Mouse (Mus musculus) adrenal gland, postnatal 36 days (tissue): ENCODE measurements at regions not wholly inside any gene's neighbourhood (a gene's known extent, or its start where the extent isn't known, plus 50 kb on each side); places are given as distances from the start of the nearest gene placed in this dataset.

Experiments
- DNase-seq, 2 experiments: peaks; one replicate each; pipeline ENCODE4 v3.0.0; 2021; ENCODE audit warnings: mixed read lengths in 1 of 2

GRCm38 (mm10) chr6:12140596-12140995 is 233.0 kb downstream of the Phf14 start:
- DNase-seq, result peak; percentile 26 to 53

- no peak for DNase-seq
These were observed 237.6 kb downstream of the Phf14 start for GRCm38 (mm10) chr6:12145216-12145615.

DNA sequence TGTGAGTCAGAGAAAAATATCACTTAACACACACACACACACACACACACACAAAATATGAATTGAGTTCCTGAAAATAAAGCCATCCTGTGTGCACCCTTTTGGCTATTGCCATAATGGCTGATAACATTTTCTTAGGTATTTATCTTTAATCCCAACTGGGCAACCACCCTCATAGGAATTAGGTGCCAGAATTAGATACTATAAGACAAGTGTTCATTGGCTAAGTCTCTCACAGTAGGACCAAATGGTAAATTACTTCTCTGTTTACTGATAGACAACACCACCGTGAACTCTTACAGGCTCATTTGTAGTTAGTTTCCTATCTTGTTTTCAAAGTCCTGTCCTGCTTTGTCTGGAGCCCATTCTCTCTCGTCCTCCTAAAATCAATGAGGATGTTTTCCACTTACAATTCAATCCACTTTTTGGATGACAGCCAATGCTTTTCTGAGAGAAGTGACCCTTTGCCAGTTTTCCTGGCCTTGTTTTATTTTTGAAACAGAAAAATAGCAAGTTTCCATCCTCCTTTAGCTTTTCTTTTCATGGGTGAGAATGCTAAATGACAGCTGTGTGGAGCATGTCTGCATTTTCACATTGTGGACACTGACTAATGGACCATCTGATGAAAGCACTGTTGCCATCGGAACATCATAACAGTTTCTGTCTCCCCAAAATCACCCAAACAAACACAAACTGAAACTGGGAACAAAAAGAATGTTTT is 243.2 kb downstream of the Phf14 start:
- no peak for DNase-seq

GRCm38 (mm10) chr6:12163971-12164370 is 256.4 kb downstream of the Phf14 start:
- no peak for DNase-seq

- DNase-seq, result no peak
These were observed 260.9 kb downstream of the Phf14 start for GRCm38 (mm10) chr6:12168533-12168932.

GRCm38 (mm10) chr6:12169431-12169830 is 261.8 kb downstream of the Phf14 start:
- no peak for DNase-seq

DNA sequence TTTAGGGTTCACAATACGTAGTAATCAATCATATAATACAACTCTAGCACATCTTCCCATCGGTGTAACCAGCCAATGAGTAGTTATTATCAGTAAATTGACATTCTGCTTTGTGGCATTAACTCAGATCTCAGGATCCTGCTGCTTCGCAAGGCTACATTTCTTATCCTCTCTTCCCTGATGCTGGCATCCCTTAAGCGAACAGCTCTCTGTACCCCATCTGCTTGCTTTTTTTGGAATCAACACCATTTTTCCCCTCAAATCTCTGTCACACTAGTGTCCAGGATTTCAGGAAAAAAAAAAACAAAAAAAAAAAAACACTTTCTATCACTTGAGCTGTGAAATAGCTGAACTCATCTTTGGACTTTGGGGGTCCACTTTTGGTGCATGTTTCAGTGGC is 263.1 kb downstream of the Phf14 start:
- DNase-seq, result no peak

- no peak for DNase-seq
These were observed 263.6 kb downstream of the Phf14 start for GRCm38 (mm10) chr6:12171189-12171588.

DNA sequence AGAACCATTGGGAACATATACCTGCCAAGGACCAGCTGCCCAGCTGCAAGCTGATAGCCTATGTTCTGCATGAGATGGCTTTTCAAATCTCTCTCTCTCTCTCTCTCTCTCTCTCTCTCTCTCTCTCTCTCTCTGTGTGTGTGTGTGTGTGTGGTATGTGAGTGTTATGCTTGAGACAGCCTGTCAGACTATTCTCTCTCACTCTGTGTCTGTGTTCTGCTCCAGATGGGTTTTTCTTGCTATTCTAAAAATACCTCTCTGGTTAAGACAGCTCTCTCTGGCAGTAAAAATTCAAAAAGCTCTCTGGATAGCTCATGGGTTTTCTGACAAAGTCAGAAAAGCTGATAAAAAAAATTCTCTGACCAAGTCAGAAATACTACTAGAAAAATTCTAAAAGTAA is 270.4 kb downstream of the Phf14 start:
- no peak for DNase-seq

GRCm38 (mm10) chr6:12180951-12181350 is 273.3 kb downstream of the Phf14 start:
- DNase-seq, result peak; percentile 48 to 70

GRCm38 (mm10) chr6:12210190-12210589 is 302.6 kb downstream of the Phf14 start:
- DNase-seq, result no peak

DNA sequence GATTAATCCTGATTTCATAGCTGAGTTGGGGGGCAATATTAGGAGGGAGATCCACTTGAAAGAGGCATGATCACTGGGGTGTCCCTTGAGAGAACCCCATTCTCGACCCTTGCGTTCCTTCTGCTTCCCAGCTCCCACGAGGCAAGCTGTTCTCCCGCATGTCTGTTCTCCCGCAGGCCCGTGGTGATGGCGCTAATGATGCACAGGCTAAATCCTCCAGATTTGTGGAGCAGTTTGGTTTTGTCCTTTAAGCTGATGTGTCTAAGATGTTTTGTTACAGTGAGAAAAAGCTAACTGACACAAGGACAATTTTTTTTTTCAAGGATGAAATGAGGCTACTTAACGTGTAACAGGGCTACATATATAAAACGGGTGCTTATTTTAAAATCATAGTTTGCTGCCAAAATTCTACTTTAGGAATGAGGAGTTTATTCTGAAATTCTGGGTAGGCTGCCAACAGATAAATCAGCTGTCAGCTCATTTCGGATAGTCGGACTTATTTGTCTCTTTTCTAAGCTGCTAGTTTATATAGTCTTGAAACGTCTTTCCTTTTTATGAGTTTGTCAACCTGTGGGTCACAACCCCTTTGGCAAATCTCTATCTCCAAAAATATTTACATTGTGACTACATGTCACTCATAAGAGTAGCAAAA is 307.0 kb downstream of the Phf14 start:
- no peak for DNase-seq

GRCm38 (mm10) chr6:12215178-12215553 is 307.6 kb downstream of the Phf14 start:
- no peak for DNase-seq

DNA sequence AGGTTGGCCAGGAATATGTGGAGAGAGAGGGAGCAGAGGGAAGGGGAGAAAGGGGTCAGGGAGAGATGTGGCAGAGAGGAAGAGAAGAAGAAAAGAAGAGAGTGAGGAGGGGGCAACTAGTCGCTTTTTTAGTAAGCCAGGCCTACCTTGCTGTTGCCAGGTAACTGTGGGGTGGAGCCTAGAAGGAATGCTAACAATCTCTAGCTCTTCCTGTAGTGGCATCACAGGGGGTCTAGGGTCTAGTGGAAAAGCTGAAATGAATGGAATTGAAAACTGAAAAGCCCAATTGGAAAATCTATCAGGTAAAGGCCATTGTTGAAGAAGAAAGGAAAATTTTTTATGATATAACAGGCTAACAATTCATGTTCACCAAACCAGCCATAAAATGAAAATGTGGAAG is 336.5 kb downstream of the Phf14 start:
- DNase-seq, result no peak

DNA sequence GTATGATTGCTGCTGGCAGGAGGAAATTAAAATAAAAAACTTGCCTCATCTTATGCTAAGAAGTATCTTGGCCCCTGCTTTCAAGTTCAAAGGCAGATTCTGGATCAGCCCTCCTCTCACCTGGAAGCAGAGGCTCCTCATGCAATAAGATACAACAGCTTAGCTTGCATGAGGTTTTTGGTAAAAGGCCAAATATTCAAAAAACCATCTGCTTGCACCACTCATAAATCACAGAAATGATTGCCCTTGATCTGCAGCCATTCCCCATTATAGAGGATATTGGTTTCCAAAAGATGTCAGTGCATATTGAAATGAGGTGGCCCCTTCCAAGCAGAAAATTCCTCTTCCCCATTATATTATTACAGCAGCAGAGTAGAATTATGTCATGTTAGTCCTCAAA is 340.4 kb downstream of the Phf14 start:
- no peak for DNase-seq

DNA sequence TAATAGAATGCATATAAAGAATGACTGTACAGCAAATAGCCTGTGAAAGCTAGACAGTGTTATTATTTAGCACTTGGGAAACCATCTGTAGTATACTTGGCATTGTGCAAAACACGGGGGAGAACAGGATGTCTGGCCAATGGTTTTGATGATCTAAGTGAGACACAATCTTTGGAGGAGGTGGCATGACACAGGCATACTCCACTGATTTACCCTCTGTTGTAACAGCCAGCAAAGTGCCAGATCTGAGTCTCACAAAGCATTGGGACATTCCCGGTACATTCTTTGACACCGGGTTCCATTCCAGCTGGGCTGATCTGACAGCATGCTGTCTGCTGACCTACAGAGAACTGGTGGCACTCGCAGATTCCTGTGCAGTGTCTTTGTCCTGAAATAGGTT is 341.0 kb downstream of the Phf14 start:
- no peak for DNase-seq

- no peak for DNase-seq
These were observed 346.9 kb downstream of the Phf14 start for GRCm38 (mm10) chr6:12254507-12254906.

DNA sequence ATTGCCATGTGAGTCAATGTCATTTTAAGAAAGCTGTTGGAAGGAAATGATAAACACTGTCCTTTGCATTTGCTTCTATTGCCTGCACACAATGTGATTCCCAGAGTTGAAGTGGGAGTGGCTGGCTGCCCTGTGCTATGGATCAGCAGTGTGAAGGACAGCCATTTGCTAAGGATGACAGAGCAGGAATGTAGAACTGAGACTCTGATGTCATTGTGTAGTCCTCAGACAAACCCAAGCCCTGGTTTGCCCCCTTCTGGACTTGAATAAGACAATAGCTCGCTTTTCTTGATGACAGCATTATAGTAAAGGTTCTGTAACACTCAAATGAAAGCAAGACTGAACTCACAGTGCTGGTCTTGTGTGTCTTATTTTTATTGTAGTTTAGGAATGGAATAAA is 347.8 kb downstream of the Phf14 start:
- peak; percentile 13 to 15 for DNase-seq

- DNase-seq, result no peak
These were observed 350.7 kb downstream of the Phf14 start for GRCm38 (mm10) chr6:12258273-12258672.

DNA sequence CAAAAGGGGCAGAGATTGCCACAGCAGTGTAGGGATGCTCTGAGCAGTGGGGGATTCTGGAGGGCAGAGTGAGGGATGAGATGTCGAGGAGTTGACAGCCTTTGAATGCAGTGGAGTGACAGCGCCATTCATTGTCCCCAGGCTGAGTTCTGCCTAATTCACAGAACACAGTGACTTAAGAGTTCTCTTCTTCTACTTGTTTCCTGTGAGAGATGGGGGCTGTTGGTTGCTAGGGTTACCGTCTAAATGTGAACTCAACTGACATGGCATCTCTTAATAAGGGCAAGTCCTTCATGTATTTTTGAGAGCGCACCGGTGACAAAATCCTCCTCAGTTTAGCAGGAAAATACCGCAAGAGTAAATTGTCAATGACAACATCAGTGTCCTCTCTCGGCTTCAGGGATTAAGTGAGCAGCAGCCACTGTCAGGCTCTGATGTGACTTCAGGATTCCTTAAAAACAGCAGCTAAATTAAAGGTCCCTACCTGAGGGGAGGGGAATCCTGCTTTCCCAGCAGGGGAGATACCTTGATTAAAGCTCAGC is 351.4 kb downstream of the Phf14 start:
- DNase-seq, result no peak

DNA sequence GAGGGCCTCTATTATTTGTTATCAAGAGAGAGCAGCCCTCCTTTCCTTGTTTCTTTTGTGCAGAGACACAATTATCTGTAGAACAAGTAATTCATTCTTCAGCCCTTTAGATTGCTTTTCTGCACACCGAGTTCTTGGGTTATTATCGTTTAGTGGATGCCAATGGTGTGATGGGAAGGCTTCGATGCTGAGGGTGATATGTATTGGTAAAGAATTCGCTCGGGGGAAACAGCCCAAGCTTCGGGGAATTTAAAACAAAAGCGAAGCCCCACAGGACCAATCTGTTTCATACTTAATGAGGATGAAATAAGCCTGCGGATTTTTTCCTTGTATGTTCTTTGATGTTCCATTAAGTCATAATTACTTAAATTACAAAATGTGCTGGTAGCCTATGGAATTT is 352.0 kb downstream of the Phf14 start:
- DNase-seq, result no peak

DNA sequence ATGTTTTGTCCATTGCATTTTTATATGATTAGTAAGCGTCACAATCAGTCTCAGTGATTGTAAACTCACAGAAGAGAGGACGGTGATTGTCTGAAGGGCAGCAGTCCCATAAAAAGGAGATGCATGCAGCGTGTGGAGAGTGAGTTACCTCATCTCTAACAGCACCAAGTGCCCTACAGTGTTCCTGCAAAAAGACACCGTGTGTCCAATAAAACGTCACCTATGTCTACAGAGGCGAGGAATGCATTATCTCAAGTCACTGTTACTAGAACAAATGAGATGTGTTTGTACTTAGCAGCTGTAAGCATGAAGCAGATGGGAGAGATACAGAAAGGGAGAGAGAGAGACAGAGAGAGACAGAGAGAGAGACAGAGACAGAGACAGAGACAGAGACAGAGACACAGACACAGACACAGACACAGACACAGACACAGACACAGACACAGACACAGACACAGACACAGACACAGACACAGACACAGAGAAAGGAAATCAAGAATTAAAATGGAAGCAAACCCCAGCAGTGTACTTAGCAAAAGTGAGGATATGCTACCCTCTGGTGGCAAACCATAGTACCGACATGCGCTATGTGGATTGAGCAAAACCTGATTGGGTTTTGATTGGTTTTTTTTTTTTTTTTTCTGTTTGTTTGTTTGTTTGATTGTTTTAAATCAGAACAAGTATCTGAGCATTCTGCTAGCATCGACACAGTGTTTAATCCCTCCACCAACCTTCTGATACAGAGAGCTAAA is 352.9 kb downstream of the Phf14 start:
- peak; percentile 34 to 55 for DNase-seq
